Mouse (Mus musculus) right cerebral cortex, postnatal 36 days (tissue): ENCODE measurements around the gene Zfp36l2.
"Not testable (repeated sequence)": the region's sequence is repeated elsewhere in the genome, so short reads cannot be mapped to it uniquely, and the experiment has no call there.

Experiments
- DNase-seq, 2 experiments: peaks; one replicate each; pipeline ENCODE4 v3.0.0; 2022; ENCODE audit warnings: low spot score in 2 of 2, mixed read lengths in 1 of 2

Zfp36l2 gene

DNA sequence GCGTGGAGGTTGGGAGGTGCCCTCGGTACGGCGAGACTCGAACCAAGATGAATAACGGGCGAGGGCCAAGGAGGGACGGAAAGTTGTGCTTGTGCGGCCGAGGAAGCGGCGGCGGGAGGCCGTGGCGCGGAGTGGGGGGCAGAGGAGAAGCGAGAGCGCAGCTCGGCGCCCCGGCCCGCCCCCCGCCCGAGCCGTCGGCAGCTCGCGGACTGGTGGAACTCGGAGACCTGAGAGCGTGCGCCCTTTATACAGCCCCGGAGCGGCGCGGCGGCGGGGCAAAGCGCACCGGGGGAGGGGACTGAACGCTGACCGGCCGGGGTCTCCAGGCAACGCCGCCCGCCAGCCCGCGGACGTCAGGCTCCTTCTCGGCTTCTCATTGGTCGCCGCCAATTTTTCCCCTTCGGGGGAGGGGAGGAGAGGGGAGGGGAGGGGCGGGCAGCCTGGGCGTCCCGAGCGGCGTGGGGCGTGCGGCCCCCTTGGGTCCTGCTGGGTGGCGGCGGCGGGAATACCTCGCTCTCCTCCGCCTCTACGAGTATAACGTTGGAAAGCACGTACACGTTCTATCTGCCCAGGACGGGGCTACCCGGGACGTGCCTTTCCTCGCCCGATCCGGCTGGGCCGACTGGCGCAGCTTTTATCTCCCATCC, at the start of gene Zfp36l2:
Zfp36l2 (minus strand) TSS at position 221 of the 647 bp plus-strand sequence.
- DNase-seq: peak; percentile 71 to 76

DNA sequence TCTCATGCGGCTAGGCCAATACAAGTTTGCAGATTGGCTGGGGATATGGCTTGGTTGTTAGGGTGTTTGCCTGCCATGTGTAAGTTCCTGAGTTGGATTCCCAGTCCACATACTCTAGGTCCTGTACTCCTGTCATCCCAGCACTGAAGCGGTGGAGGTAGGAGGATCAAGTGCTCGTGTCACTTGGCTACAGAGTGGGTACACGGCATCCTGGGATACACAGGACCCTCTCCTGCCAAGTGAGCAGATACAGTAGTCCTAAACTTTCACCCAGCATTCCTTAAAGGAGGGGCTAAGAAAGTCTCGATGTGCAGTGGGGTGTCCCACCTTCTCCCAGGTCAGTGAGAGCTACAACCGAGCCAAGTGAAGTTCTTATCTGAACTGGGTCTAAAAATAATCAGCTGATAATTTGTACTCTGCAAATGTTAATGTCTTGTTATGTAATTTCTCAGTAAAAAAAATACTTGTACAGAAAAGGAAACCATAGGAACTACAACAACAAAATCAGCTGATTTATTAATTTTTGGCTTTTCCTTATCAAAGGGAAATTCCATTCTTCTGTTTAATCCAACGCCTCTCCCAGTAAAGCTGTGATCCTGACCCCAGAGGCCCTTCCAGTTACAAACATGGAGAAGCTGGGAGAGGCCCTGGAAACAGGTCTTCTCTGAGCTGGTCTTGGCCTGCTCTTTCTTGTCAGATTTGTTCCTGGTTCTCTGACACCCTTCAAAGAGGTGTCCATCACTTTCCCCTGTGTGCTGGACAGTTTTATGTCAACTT, 49.2 kb upstream of the Zfp36l2 start:
- no peak for DNase-seq

DNA sequence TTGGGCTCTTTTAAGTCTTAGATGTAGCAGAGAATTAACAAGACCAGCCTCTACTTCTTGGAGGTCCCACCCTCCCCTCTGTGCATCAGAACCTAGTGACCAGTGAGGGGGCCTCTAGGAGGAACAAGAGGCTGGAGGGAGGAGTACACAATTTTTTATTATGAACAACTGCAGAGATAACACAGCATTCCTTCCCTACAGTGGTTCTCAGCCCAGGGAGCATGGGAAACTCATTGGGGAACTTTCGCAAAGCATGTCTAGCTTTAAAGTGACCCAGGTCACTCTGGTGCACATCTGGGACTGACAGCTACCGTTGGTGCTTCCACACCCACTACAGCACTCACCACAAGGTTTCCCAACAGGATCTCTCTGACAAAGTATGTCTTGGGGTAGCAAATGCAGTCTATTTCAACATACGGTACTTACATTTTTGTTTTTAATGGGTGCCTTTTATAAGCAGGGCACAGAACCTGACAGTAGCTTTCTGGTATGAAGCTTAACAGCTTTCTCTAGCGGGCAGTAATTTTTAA, 47.7 kb upstream of the Zfp36l2 start:
- DNase-seq: no peak

DNA sequence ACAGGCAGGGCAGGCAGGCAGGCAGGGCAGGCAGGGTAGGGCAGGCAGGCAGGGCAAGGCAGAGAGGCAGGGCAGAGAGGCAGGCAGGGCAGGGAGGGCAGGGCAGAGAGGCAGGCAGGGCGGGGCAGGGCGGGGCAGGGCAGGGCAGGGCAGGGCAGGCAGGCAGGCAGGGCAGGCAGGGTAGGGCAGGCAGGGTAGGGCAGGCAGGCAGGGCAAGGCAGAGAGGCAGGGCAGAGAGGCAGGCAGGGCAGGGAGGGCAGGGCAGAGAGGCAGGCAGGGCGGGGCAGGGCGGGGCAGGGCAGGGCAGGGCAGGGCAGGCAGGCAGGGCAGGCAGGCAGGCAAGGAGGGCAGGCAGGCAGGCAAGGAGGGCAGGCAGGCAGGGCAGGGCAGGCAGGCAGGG, 47.0 kb upstream of the Zfp36l2 start:
- not testable (repeated sequence) for DNase-seq

DNA sequence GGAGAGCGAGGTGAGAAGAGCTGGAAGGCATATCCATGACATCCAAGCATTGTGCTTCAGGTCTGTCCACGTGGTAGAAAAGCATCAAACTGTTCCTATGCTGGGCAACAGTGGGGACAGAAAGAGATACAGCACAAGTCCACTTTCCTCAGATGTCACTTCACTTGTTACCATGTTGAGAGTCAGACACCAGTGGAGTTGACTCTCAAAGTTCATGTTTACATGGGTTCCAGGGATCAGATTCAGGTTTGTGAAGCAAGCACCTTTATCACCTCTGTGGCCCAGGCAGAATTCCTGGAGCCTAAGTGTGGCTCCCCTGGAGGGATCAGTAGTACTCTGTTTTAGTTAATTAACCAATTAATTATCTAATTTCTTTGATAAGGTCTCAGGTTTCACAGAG, 46.0 kb upstream of the Zfp36l2 start:
- no peak for DNase-seq

DNA sequence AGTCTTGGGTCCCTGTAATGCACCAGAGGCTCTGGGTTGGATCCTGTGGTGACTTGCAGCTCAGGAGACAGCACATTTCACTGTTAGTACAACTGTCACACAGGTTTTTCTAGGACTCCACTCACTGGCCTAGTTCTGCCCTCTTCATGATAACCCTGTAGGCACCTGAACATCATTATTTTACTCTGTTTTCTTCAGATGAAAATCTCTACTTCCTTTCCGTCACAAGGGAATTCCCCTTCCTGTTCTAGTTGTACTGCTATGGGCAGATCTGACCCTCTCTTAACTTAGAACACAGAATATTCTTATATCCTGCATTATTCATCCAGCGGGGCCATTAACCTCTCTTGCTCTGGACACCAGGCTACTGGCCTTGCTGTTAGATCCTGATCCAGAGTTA, 43.6 kb upstream of the Zfp36l2 start:
- DNase-seq: no peak

DNA sequence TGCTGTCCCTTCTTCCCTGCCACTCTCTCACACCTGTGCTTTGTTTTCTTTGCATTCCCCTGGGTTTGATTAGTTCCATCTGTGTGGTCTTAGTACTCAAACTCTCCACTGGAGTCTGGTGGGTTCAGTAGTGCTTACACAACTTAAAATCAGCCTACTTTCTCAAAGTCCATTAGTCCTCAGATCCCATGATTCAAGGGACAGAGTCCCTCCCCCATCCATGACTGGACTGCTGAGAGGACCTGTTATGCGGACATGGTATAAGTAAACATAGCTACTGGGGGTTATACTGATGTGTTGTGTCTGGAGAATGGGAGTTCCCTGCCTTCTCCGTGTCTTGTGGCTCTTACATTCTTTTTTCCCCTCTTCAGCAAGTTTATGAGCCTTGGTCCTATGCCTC, 40.5 kb upstream of the Zfp36l2 start:
- DNase-seq: no peak

DNA sequence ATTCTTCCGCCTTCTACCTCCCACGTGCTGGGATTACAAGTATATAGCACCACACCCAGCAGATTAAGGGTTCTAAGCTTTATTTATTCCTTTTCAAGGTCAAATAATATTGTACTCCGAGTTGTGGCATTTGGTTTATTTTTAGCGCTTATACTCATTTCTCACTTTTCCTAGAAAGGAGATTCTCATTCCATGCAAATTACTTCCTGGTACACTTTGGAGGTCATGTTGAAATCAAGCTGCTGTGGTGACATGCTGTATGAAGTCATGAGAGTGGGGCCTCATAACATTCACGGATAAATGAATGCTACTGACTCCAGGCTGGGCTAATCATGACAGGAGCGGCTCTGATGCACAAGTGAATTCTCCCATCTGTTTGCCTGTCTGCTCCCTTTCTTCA, 38.9 kb upstream of the Zfp36l2 start:
- DNase-seq: no peak

DNA sequence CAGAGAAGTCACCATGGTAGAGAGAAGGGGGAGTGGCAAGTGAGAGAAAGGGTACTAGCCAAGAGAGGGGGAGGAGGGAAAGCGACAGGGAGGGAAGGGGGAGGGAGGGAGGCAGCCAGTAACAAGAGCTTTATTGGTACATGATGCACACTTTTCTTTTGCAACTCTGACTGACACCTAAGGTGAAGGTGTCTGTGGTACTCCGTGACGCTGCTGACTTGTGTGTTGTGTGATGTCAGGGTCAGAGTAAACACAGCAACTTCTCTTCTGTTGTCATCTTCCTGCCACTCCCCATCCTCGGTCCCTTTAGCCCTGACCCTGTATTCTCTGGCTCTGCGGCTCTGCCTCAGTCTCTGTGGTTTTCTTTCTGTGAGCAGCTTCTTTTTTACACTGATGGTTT, 38.5 kb upstream of the Zfp36l2 start:
- no peak for DNase-seq

DNA sequence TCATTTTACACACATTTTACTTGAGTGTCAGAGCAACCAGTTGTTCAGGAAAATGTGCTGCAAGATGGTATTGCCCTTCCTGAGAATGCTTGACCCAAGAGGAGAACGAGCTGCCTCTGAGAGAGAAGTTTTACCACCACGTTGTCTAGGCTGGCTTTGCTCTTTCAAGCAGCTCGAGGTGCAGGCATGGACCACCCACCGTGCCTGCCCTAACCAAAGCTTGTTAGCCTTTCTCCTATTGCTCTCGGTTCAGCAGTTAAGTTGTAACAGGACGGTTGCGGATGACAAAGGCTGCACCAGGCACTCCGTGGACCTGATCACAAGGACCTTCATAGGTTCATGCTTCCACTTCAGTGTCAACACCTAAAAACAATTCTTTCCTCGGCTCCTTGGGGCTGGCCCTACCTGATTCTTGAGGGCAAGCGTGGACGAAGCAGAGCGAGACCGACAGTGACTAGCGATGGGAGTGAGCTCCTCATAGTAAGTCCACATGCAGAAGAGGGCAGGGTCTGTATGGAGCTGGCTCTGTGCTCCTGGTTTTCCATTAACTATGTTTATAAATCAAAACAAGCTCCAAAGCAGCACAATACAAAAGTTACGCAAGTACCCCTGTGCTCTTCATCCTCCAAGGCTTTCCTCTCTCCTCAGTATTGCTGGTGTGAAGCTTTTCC, 36.6 kb upstream of the Zfp36l2 start:
- DNase-seq: no peak

DNA sequence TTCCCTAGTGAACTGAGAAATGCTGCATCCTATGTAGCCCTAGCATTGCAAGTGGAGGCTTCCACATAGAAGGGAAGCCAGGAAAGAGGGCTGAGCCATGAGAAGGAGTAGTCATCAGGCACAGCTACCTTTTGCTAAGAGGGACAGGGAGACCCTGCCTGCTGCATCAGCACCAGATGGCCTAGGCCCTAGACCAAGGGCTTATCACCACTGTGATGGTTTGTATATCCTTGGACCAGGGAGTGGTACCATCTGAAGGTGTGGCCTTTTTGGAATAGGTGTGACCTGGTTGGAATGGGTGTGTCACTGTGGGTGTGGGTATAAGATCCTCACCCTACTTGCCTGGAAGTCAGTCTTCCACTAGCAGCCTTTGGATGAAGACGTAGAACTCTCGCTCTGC, 31.1 kb upstream of the Zfp36l2 start:
- DNase-seq: not testable (repeated sequence)

DNA sequence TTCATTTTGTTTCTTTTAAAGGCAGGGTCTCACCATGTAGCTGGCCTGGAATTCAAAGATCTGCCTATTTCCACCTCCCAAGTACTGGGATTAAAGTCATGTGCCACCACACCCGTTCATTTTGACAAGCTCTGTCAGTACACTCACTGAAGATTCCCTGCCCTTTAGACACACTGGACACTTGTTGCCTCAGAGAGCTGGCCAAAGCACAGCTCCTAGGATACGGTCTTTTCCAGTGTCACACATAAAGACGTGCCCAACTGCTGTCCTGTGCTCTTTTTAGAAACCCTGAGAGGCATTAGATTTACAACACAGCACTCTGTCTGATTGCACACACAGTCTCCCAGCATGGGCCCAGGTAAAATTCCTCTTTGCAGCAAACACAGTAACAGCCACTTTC, 29.9 kb upstream of the Zfp36l2 start:
- no peak for DNase-seq

DNA sequence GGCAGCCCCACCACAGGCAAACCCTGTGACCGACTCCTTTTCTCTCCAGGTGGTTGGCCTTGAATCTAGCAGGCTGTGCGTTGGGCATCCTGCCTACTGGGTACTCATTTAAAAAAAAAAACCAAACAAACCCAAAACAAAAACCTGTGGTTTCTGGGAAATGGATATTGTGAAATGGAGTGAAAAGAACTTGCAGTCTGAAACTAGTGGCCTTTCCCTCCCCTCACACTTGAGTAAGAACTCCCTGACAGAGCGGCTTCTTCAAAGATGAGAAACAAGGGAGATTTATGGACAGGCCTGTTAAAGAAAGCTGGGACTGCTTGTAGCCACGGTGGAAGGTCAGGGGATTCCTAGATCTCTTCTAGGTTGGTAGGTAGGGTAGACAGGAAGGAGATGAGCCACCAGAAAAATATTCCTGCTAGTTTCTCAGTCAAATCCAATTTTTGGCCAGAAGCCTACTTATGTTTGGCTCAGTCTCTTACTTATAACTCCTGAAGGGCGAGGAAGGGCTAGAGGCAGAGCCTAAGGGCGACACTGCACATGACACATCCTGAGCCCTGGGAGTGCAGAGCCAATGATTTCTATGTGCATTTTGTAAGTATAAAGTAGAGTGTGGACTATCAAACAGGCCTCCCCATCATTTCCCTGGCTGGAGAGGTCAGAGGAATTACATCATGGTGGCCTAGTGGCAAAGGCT, 27.7 kb upstream of the Zfp36l2 start:
- DNase-seq: no peak

DNA sequence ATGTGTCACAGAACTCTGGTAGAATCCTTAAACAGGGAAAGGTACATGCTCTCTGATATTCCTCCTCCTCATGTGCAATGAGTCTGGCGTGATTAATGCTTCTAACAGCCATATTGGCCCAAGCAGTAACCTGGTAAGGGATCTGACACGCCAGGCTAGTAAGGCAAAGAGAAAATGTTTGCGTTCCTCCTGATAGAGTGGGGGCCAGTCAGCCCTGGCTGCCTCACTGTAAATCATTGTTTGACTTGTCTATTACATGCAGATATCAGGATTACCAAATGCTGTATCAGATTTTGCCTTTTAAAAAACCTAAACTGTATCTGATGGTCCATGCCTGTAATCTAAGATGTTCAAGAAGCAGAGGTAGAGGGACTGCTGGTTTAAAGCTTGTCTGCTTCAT, 25.7 kb upstream of the Zfp36l2 start:
- no peak for DNase-seq

DNA sequence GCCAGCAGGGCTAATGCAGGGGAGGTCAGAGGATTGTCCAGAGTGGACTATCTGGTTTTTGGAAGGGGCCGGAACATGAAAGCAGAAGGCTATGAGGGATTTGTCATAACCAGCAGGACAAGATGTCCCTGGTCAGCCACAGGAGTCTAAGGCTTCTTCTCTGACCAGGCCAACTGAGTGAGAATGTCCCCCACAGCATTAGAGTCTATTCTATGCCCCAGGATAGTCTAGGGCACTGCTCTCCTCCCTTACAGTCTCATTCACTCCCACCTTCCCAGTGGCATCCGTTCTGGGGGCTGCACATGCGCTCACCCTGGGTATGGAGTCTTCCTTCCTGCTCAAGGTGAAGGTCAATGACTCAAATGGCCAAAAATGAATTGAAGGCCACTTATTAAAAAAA, 19.9 kb upstream of the Zfp36l2 start:
- no peak for DNase-seq

DNA sequence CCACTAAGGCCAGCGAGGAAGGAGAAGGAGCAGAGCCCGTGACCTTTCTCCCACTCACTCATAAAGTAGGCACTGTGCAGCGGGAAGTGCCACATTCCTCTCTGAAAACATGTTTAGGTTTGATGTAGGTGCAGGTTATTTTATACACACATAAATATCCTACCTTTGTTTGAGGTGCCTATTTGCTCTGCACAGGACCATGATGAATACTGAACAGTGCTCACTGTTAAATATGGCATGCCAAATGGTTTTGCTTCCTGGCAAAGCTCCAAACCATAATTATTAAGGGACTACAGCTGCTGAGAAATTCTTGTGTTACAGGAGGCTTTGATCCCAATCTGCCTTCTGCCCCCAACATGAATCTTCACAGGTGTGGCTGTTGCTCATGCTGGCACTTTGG, 18.5 kb upstream of the Zfp36l2 start:
- DNase-seq: no peak

DNA sequence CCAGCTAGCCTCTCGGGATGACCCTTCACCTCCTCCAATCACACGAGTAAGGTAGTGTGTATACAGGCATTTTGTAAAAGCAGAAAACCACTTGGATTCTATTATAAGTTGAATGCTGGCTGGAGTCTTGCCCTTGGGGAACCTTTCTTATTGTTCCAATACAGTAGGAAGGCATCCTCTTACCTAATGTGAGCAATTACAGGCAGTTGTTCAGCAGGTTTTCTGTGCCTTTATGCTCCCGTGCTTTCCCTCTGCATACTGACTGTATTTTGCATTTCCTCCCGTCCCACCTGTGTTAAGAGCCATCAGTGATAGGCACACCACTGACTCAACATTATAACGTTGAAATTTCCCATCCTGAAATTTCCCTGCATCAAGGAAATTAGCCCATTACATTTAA, 17.2 kb upstream of the Zfp36l2 start:
- no peak for DNase-seq

DNA sequence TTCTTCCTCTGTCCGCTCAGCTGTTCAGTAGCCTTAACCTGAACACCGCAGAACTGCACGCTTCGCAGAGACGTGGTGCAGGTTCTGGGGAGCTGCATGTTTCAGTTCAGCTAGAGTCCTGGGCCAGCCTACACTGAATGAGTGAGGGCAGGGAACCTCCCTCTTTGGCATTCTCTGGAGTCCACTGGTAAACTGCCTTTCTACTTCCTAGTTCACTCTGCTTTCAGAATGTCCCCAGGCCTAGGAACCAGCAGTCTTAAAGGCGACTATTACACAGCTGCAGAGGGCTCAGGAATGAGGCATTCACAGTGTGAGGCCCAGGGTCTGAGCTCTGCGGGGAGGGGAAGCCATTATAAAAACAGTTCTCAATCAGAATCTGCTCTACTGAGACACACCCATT, 15.6 kb upstream of the Zfp36l2 start:
- no peak for DNase-seq

DNA sequence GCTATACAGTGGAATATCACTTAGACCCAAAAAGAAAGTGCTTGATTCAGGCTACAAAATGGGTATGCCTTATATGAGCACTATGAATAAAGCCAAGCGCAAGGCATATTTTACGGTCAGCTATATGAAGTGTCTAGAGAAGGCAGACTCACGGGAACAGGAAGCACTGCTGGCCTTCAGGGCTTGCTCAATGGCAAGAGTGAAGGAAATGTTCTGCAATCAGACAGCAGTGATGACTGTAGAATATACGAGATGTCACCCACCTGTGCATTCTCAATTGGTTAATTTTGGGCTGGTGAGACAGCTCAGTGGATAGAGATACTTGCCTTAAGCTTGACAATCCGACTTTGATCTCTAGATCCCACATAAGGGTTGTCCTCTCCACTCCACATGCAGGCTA, 13.4 kb upstream of the Zfp36l2 start:
- DNase-seq: no peak

DNA sequence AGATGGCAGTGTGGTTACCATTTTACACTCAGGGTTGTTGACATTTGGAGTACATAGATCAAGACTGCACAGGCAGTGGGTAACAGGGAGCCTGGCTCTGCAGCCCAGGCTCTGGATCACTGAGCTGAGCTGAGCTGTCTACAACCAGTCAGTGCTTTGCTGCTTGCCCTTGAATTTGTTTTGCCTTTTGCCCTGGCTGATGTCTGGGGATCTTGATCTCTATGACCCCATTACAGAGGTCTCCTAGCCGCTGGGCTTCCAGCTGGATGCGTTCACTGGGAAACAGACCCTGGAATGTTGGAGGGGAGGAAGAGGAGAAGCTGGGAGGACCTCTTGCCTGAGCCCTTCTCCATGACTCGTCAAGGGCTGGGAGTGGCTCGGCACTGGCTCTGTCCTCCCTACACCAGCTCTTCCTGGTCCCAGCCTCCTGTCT, 10.2 kb upstream of the Zfp36l2 start:
- no peak for DNase-seq

DNA sequence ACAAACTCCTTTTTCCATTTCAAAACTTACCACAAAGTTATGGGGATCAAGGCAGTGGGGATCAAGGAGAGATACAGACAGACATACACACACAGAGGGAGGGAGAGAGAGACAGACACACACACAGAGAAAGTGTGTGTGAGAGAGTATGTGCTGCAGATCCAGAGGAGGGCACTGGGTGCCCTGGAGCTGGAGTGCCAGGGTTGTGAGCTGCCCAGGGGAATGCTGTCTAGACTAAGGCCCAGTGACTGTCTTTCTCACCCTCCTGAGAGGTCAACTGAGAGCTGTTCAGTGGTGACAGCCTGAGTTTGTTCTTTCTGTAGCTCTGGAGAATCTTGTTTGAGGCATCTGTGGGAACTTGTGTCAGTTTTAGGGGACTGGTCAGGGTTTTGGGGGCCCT, 8.6 kb upstream of the Zfp36l2 start:
- DNase-seq: no peak

DNA sequence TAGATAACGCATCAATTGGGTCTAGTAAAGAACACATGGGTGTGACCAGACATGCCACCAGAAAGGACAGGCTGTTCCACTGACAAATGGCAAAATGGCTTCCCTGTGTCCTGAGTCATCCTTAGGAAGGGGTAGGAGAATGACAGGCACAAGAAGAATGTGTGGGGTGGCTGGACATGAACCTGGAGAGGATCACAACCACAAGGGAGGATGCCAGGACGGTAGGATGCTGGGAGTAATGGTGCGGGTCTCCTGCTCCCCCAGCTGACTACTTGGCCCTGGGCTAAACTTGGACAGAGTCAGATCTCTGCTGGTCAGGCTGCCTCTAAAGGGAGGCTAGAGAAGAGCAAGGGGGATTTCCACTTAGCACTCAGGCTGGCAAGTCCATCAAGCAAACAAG, 8.1 kb upstream of the Zfp36l2 start:
- DNase-seq: no peak
